Mouse (Mus musculus): ENCODE measurements around the gene Tprg. TPM values are rescaled to one million over a fixed set of nuclear protein-coding genes. Genes with fewer than 3 reads are reported as not detected.

The Tprg gene
- total RNA-seq, 1 experiment from 2014 or later, result not detected

- no peak for DNase-seq
Observed at GRCm38 (mm10) chr16:25425376-25425775, 138.8 kb downstream of the Tprg start.

- DNase-seq, result no peak
Observed at GRCm38 (mm10) chr16:25426261-25426660, 139.6 kb downstream of the Tprg start.

GRCm38 (mm10) chr16:25440039-25440438 lies 153.4 kb downstream of the Tprg start:
- no peak for DNase-seq

- DNase-seq, result no peak
Observed at GRCm38 (mm10) chr16:25445580-25445979, 159.0 kb downstream of the Tprg start.

- DNase-seq, result no peak
Observed at GRCm38 (mm10) chr16:25451511-25451910, 164.9 kb downstream of the Tprg start.

- no peak for DNase-seq
Observed at GRCm38 (mm10) chr16:25464732-25465131, 178.1 kb downstream of the Tprg start.

GRCm38 (mm10) chr16:25465435-25466139 lies 179.0 kb downstream of the Tprg start:
- DNase-seq, result no peak

- DNase-seq, result no peak
Observed at GRCm38 (mm10) chr16:25468040-25468439, 181.4 kb downstream of the Tprg start.

- DNase-seq, result no peak
Observed at GRCm38 (mm10) chr16:25468662-25469061, 182.0 kb downstream of the Tprg start.

Data from adrenal gland, postnatal 25 days (tissue).